ENCODE assay signal across 10 mouse cellular contexts in the genomic region with DNA sequence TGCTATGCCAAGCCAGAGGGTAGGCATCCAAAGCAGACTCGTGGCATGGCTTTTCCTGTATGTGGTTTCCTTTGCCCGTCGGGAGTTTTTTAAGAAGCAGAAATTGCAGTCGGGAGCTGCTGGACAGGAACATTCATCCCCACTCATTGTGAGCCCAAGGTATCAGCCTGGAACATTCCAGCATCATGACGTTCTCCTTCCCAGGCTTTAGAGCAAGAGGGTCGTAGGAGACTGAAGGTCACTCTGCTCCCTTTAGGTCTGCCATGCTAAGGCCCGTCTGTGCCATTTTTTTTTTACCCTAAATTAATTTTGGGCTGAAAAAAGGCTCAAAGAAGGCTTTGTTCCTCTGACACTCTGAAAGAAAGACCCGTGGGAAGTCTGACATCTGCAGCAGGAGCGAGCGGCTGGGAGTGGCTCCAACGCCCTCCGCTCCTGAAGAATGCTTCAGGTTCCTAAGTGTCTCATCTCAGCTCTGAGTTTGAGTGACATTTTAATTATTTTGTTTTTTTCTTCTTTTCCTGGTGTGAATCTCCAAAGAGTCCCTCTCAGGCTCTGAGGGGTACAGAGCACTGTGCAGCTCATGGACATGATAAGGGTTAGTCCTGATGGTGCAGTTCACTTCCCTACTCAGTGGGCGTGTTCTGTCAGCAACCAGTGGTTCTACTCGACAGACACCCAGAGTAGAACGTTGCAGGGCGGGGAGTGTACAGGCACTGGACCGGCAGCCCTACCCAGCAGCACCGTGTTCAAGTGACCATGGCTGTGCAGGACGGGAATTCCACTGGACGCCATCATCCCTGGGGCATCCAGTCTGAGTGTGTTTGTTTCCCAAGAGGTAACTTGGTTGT. TPM values are rescaled to one million over a fixed set of nuclear protein-coding genes. Genes with fewer than 3 reads are reported as not detected.
A peak's percentile ranks its signal among the peaks of the same experiment; 100 is the strongest.
DNase-seq lines count a peak whose midpoint lies in the region; ATAC-seq and TF ChIP-seq lines count a peak whose summit lies in the region.
"Had no signal": no experiment of that assay in that cellular context is flagged by ENCODE, and none has a peak within 500 bp of the region (broad histone marks: within the 10 kb centered on the region; RNA-seq: fewer than 3 reads in every experiment).

No protein-coding gene starts in this region.

- peak overlapping the region; percentile 39; the same call in 1 of the 2 replicates for H3K9ac ChIP-seq in heart, embryonic 11.5 days (ENCODE audit: low read depth, low read length)
- H3K9ac ChIP-seq in kidney, embryonic 15.5 days: no peak overlapping the region
- H3K9ac ChIP-seq in forebrain, embryonic 15.5 days (replicated peaks): no peak overlapping the region
- H3K9ac ChIP-seq: liver, embryonic 15.5 days had no signal

- no peaks in the 10 kb centered on the region for H3K27me3 ChIP-seq in heart, embryonic 11.5 days (ENCODE audit: control insufficient read depth, insufficient read depth, low read length)
- no peaks in the 10 kb centered on the region for H3K27me3 ChIP-seq in kidney, embryonic 15.5 days
- H3K27me3 ChIP-seq in forebrain, embryonic 15.5 days: no peaks in the 10 kb centered on the region
- H3K27me3 ChIP-seq: liver, embryonic 15.5 days had no signal

- peak overlapping the region; percentile 16; the same call in 1 of the 2 replicates for H3K4me2 ChIP-seq in heart, embryonic 11.5 days
- no peak overlapping the region for H3K4me2 ChIP-seq in kidney, embryonic 15.5 days
- H3K4me2 ChIP-seq in forebrain, embryonic 15.5 days (replicated peaks): no peak overlapping the region
- H3K4me2 ChIP-seq: liver, embryonic 15.5 days had no signal

- TF ChIP-seq POLR2A in cortical plate, adult 2 months (IDR thresholded peaks at IDR 0.05; ENCODE audit: extremely low read depth, insufficient read depth, low read length): no peak

- intact Hi-C loops in heart, postnatal 10 days (cut with DNase I): no loop called here

- no peak for TF ChIP-seq CTCF in cortical plate, adult 2 months (IDR thresholded peaks at IDR 0.05; ENCODE audit: extremely low read depth, insufficient read depth, low read length)

- H3K9me3 ChIP-seq in heart, embryonic 11.5 days (replicated peaks; ENCODE audit: control insufficient read depth, low read length): no peaks in the 10 kb centered on the region
- no peaks in the 10 kb centered on the region for H3K9me3 ChIP-seq in kidney, embryonic 15.5 days (replicated peaks)
- H3K9me3 ChIP-seq in forebrain, embryonic 15.5 days: no peaks in the 10 kb centered on the region
- H3K9me3 ChIP-seq: liver, embryonic 15.5 days had no signal

- 55% methylated on average over 20 of the region's 20 CpGs for WGBS in heart, embryonic 11.5 days (ENCODE audit: insufficient replicate concordance)
- WGBS in kidney, embryonic 15.5 days: 57% methylated on average over 20 of the region's 20 CpGs
- 45% methylated on average over 20 of the region's 20 CpGs for WGBS in forebrain, embryonic 15.5 days

- ATAC-seq in heart, embryonic 11.5 days (replicated peaks; ENCODE audit: insufficient number of reproducible peaks, low FRiP score, low TSS enrichment): no peak
- ATAC-seq in kidney, embryonic 15.5 days (replicated peaks; ENCODE audit: low FRiP score): peak; percentile 49; the same call in 1 of the 2 replicates
- ATAC-seq in forebrain, embryonic 15.5 days (replicated peaks): no peak
- no peak for ATAC-seq in activated CD4-positive, CD25-positive, alpha-beta regulatory T cell, adult 4 months

- no peak overlapping the region; the same call in 1 of the 2 replicates for H3K27ac ChIP-seq in heart, embryonic 11.5 days (ENCODE audit: low read depth, low read length)
- no peak overlapping the region for H3K27ac ChIP-seq in kidney, embryonic 15.5 days
- peak overlapping the region; percentile 38 for H3K27ac ChIP-seq in cortical plate, adult 2 months (ENCODE audit: insufficient read depth, low read length)
- peak overlapping the region; percentile 53 for H3K27ac ChIP-seq in forebrain, embryonic 15.5 days (replicated peaks)
- H3K27ac ChIP-seq: liver, embryonic 15.5 days had no signal

- peaks cover 14% of the 10 kb centered on the region for H3K4me1 ChIP-seq in heart, embryonic 11.5 days (ENCODE audit: control insufficient read depth, insufficient read depth, low read length)
- H3K4me1 ChIP-seq in kidney, embryonic 15.5 days: peaks cover 9% of the 10 kb centered on the region
- peaks cover 21% of the 10 kb centered on the region for H3K4me1 ChIP-seq in cortical plate, adult 2 months (ENCODE audit: control insufficient read depth, insufficient read depth, low read length)
- H3K4me1 ChIP-seq in forebrain, embryonic 15.5 days: peaks cover 24% of the 10 kb centered on the region
- H3K4me1 ChIP-seq: liver, embryonic 15.5 days had no signal

- no peak for DNase-seq in heart, postnatal 10 days
- no peak for DNase-seq in kidney, adult 8-10 months
- no peak for DNase-seq in kidney, adult 18-20 months
- DNase-seq: lung, postnatal 4 days had no signal

- H3K4me3 ChIP-seq in heart, embryonic 11.5 days (ENCODE audit: low read depth, low read length): no peak overlapping the region
- H3K4me3 ChIP-seq in kidney, embryonic 15.5 days (replicated peaks): no peak overlapping the region
- H3K4me3 ChIP-seq in cortical plate, adult 2 months (ENCODE audit: insufficient read depth, low read length): no peak overlapping the region
- no peak overlapping the region for H3K4me3 ChIP-seq in forebrain, embryonic 15.5 days
- H3K4me3 ChIP-seq: liver, embryonic 15.5 days had no signal

- no peaks in the 10 kb centered on the region for H3K36me3 ChIP-seq in heart, embryonic 11.5 days (ENCODE audit: control insufficient read depth, insufficient read depth, low read length)
- peaks cover 8% of the 10 kb centered on the region; the same call in 1 of the 2 replicates for H3K36me3 ChIP-seq in kidney, embryonic 15.5 days
- H3K36me3 ChIP-seq in forebrain, embryonic 15.5 days: no peaks in the 10 kb centered on the region
- H3K36me3 ChIP-seq: liver, embryonic 15.5 days had no signal

RNA-seq across cellular contexts. Expression of a gene that starts 47.5 kb away (rescaled TPM):
- polyA plus RNA-seq in heart, embryonic 11.5 days (2014; fragmentation: Nextera tagmentation; extraction: Ambion mirVana): 32.8 and 34.9 TPM in 2 replicates
- total RNA-seq in heart, postnatal 10 days (2021): 10 to 100 TPM; 25.4 to 27.0 TPM
- 30.9 and 32.1 TPM in 2 replicates for polyA plus RNA-seq in kidney, embryonic 15.5 days (2015; fragmentation: Nextera tagmentation; extraction: Ambion mirVana)
- 17.2 and 17.9 TPM in 2 replicates for polyA plus RNA-seq in cortical plate, adult 2 months (2012; rRNA removed)
- 17.0 and 18.1 TPM in 2 replicates for polyA plus RNA-seq in forebrain, embryonic 15.5 days (2015; fragmentation: Nextera tagmentation; extraction: Ambion mirVana)
- polyA plus RNA-seq in activated CD4-positive, CD25-positive, alpha-beta regulatory T cell, adult 4 months (2017; shearing (Covaris generic)): 10 to 100 TPM; 12.1 to 16.7 TPM

RNA-seq across cellular contexts. Expression of a gene that starts 55.9 kb away (rescaled TPM):
- 2.0 and 2.9 TPM in 2 replicates for polyA plus RNA-seq in heart, embryonic 11.5 days (2014; fragmentation: Nextera tagmentation; extraction: Ambion mirVana)
- total RNA-seq in heart, postnatal 10 days (2021): under 1 TPM; 0.72 to 0.93 TPM
- 5.1 and 5.9 TPM in 2 replicates for polyA plus RNA-seq in kidney, embryonic 15.5 days (2015; fragmentation: Nextera tagmentation; extraction: Ambion mirVana)
- 42.5 and 51.6 TPM in 2 replicates for polyA plus RNA-seq in cortical plate, adult 2 months (2012; rRNA removed)
- 24.0 and 26.9 TPM in 2 replicates for polyA plus RNA-seq in forebrain, embryonic 15.5 days (2015; fragmentation: Nextera tagmentation; extraction: Ambion mirVana)
- under 1 TPM in 1 of 2 experiments, not detected in 1; 0.25 TPM for polyA plus RNA-seq in activated CD4-positive, CD25-positive, alpha-beta regulatory T cell, adult 4 months (2017; shearing (Covaris generic))

Comparison
In these comparisons a context has a peak if more than half of its experiments do, and no peak if none do; other contexts are left out.
1. H3K27ac ChIP-seq: peak in cortical plate, adult 2 months (single experiment) and forebrain, embryonic 15.5 days (single experiment); none in heart, embryonic 11.5 days (single experiment) and kidney, embryonic 15.5 days (single experiment).